Mouse (Mus musculus): ENCODE results near the gene Dnajb7. TPM values are rescaled to one million over a fixed set of nuclear protein-coding genes. Genes with fewer than 3 reads are reported as not detected.

Gene Dnajb7
- polyA plus RNA-seq, 2 experiments, result 1.4 TPM; not detected in 1

DNA sequence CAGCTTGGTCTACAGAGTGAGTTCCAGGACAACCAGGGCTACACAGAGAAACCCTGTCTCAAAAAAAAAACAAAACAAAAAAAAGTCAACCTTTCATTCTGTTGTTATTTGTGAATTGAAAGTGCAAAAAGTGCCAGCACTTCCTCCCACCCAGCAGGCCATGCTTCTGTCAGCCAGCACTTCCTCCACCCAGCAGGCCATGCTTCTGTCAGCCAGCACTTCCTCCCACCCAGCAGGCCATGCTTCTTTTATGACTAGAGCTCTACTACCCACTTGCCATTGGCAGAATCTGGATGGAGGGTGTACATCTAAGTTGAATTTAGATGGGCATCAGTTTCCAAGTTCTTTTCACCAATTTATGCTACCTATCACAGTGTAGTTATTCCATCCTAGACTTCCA is 15.1 kb downstream of the Dnajb7 start:
- peaks cover 40% of the 10 kb centered on the region for H3K36me3 ChIP-seq (ENCODE audit: control insufficient read depth, insufficient read depth, low read length)

DNA sequence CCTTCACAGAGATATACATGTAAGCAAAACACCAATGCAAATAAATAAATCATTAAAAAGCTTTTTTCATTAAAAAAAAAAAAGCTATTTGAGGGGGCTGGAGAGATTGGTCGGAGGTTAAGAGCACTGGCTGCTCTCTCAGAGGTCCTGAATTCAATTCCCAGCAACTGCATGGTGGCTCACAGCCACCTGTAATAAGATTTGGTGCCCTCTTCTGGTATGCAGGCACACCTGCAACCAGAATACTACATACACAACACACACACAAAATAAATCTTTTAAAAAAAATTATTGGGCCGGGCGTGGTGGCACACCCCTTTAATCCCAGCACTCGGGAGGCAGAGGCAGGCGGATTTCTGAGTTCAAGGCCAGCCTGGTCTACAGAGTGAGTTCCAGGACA is 21.8 kb downstream of the Dnajb7 start:
- H3K4me3 ChIP-seq (replicated peaks; ENCODE audit: low read length), result no peak overlapping the region
- H3K27me3 ChIP-seq (ENCODE audit: control insufficient read depth, insufficient read depth, low read length), result no peaks in the 10 kb centered on the region
- H3K36me3 ChIP-seq (ENCODE audit: control insufficient read depth, insufficient read depth, low read length), result peaks cover 91% of the 10 kb centered on the region
- H3K27ac ChIP-seq (replicated peaks; ENCODE audit: low read depth, low read length), result no peak overlapping the region
- no peak overlapping the region for H3K9ac ChIP-seq (ENCODE audit: low read depth, low read length, severe bottlenecking)
- H3K4me1 ChIP-seq (ENCODE audit: control insufficient read depth, insufficient read depth, low read length), result no peaks in the 10 kb centered on the region
- 95% methylated on average over 5 of the region's 5 CpGs for WGBS
- no peak overlapping the region for H3K4me2 ChIP-seq (replicated peaks; ENCODE audit: low read depth, low read length, severe bottlenecking)
- TF ChIP-seq POLR2A (IDR thresholded peaks at IDR 0.05; ENCODE audit: borderline replicate concordance, extremely low read depth, insufficient read depth, insufficient read length), result no peak
- no peak for ATAC-seq (ENCODE audit: low FRiP score, low read depth)
- H3K9me3 ChIP-seq (ENCODE audit: control insufficient read depth, low read length), result no peaks in the 10 kb centered on the region
- DNase-seq (ENCODE audit: low spot score), result no peak

More for the DNA sequence above, 15.1 kb downstream of the Dnajb7 start:
- TF ChIP-seq POLR2A (IDR thresholded peaks at IDR 0.05; ENCODE audit: borderline replicate concordance, extremely low read depth, insufficient read depth, insufficient read length), result no peak
- Histone ChIP-seq H3K4me3 (replicated peaks; ENCODE audit: low read length) (no peak overlapping the region), H3K9ac (ENCODE audit: low read depth, low read length, severe bottlenecking) (no peak overlapping the region), H3K4me1 (ENCODE audit: control insufficient read depth, insufficient read depth, low read length) (no peaks in the 10 kb centered on the region), H3K27me3 (ENCODE audit: control insufficient read depth, insufficient read depth, low read length) (no peaks in the 10 kb centered on the region), H3K4me2 (replicated peaks; ENCODE audit: low read depth, low read length, severe bottlenecking) (no peak overlapping the region), H3K9me3 (ENCODE audit: control insufficient read depth, low read length) (no peaks in the 10 kb centered on the region), H3K27ac (replicated peaks; ENCODE audit: low read depth, low read length) (no peak overlapping the region)
- ATAC-seq (ENCODE audit: low FRiP score, low read depth) (no peak), DNase-seq (ENCODE audit: low spot score) (no peak)

DNA sequence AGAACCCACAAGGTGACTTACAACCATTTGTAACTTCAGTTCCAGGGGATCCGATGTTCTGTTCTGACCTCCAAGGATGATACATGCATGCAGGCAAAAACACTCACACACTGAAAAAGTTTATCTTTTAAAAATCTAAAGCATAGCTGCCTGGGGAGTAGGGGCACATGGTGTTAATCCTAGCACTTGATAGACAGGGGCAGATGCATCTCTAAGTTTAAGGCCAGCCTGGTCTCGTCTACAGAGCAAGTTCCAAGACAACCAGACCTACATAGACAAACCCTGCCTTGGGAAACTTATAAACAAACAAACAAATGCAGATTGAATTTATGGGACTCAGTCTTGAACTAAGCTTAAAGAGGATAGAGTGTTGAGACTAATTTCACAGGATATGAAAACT is 29.3 kb downstream of the Dnajb7 start:
- Histone ChIP-seq H3K27me3 (ENCODE audit: control insufficient read depth, insufficient read depth, low read length) (no peaks in the 10 kb centered on the region), H3K4me2 (replicated peaks; ENCODE audit: low read depth, low read length, severe bottlenecking) (no peak overlapping the region), H3K9ac (ENCODE audit: low read depth, low read length, severe bottlenecking) (no peak overlapping the region), H3K9me3 (ENCODE audit: control insufficient read depth, low read length) (no peaks in the 10 kb centered on the region), H3K4me3 (replicated peaks; ENCODE audit: low read length) (no peak overlapping the region), H3K4me1 (ENCODE audit: control insufficient read depth, insufficient read depth, low read length) (no peaks in the 10 kb centered on the region), H3K36me3 (ENCODE audit: control insufficient read depth, insufficient read depth, low read length) (peaks cover 63% of the 10 kb centered on the region), H3K27ac (replicated peaks; ENCODE audit: low read depth, low read length) (no peak overlapping the region)
- 81% methylated on average over 2 of the region's 2 CpGs for WGBS
- no peak for ATAC-seq (ENCODE audit: low FRiP score, low read depth)
- DNase-seq (ENCODE audit: low spot score), result no peak
- TF ChIP-seq POLR2A (IDR thresholded peaks at IDR 0.05; ENCODE audit: borderline replicate concordance, extremely low read depth, insufficient read depth, insufficient read length), result no peak

GRCm38 (mm10) chr15:81374621-81375020 is 33.5 kb downstream of the Dnajb7 start:
- Histone ChIP-seq H3K4me3 (replicated peaks; ENCODE audit: low read length) (no peak overlapping the region), H3K9ac (ENCODE audit: low read depth, low read length, severe bottlenecking) (no peak overlapping the region), H3K27me3 (ENCODE audit: control insufficient read depth, insufficient read depth, low read length) (no peaks in the 10 kb centered on the region), H3K4me1 (ENCODE audit: control insufficient read depth, insufficient read depth, low read length) (no peaks in the 10 kb centered on the region), H3K36me3 (ENCODE audit: control insufficient read depth, insufficient read depth, low read length) (peaks cover 76% of the 10 kb centered on the region), H3K27ac (replicated peaks; ENCODE audit: low read depth, low read length) (no peak overlapping the region), H3K9me3 (ENCODE audit: control insufficient read depth, low read length) (no peaks in the 10 kb centered on the region), H3K4me2 (replicated peaks; ENCODE audit: low read depth, low read length, severe bottlenecking) (no peak overlapping the region)
- no peak for ATAC-seq (ENCODE audit: low FRiP score, low read depth)
- WGBS, result 85% methylated on average over 11 of the region's 11 CpGs
- no peak for DNase-seq (ENCODE audit: low spot score)
- TF ChIP-seq POLR2A (IDR thresholded peaks at IDR 0.05; ENCODE audit: borderline replicate concordance, extremely low read depth, insufficient read depth, insufficient read length), result no peak

- H3K4me2 ChIP-seq (replicated peaks; ENCODE audit: low read depth, low read length, severe bottlenecking), result no peak overlapping the region
- no peaks in the 10 kb centered on the region for H3K4me1 ChIP-seq (ENCODE audit: control insufficient read depth, insufficient read depth, low read length)
- H3K4me3 ChIP-seq (replicated peaks; ENCODE audit: low read length), result no peak overlapping the region
- DNase-seq (ENCODE audit: low spot score) (no peak), ATAC-seq (ENCODE audit: low FRiP score, low read depth) (no peak)
- no peak for TF ChIP-seq POLR2A (IDR thresholded peaks at IDR 0.05; ENCODE audit: borderline replicate concordance, extremely low read depth, insufficient read depth, insufficient read length)
- H3K9ac ChIP-seq (ENCODE audit: low read depth, low read length, severe bottlenecking), result no peak overlapping the region
- no peaks in the 10 kb centered on the region for H3K27me3 ChIP-seq (ENCODE audit: control insufficient read depth, insufficient read depth, low read length)
- H3K36me3 ChIP-seq (ENCODE audit: control insufficient read depth, insufficient read depth, low read length), result peaks cover 89% of the 10 kb centered on the region
- no peak overlapping the region for H3K27ac ChIP-seq (replicated peaks; ENCODE audit: low read depth, low read length)
- no peaks in the 10 kb centered on the region for H3K9me3 ChIP-seq (ENCODE audit: control insufficient read depth, low read length)
- 77% methylated on average over 1 of the region's 1 CpGs for WGBS
These were observed 37.7 kb downstream of the Dnajb7 start for GRCm38 (mm10) chr15:81370356-81370755.

DNA sequence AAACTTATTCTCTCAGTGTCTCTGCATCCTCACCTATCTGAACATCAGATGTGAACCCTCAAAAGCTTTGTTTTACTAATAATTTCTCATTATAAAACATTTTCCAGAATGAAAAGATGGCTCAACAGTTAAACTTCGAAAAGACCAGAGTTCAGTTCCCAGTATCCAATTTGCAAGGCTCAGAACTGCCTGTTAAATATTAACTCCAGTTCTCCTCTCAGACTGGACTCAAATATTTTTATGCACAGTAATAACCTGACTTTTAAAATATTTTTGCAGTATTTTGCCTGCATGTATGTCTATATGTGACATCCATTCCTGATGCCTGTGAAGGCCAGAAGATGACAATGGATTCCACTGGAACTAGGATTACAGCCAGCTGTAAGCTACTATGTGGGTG is 39.5 kb downstream of the Dnajb7 start:
- Histone ChIP-seq H3K4me3 (replicated peaks; ENCODE audit: low read length) (no peak overlapping the region), H3K9me3 (ENCODE audit: control insufficient read depth, low read length) (no peaks in the 10 kb centered on the region), H3K27ac (replicated peaks; ENCODE audit: low read depth, low read length) (no peak overlapping the region), H3K4me1 (ENCODE audit: control insufficient read depth, insufficient read depth, low read length) (no peaks in the 10 kb centered on the region), H3K36me3 (ENCODE audit: control insufficient read depth, insufficient read depth, low read length) (peaks cover 94% of the 10 kb centered on the region), H3K4me2 (replicated peaks; ENCODE audit: low read depth, low read length, severe bottlenecking) (no peak overlapping the region), H3K9ac (ENCODE audit: low read depth, low read length, severe bottlenecking) (no peak overlapping the region), H3K27me3 (ENCODE audit: control insufficient read depth, insufficient read depth, low read length) (no peaks in the 10 kb centered on the region)
- TF ChIP-seq POLR2A (IDR thresholded peaks at IDR 0.05; ENCODE audit: borderline replicate concordance, extremely low read depth, insufficient read depth, insufficient read length), result no peak
- ATAC-seq (ENCODE audit: low FRiP score, low read depth) (no peak), DNase-seq (ENCODE audit: low spot score) (no peak)
- 87% methylated on average over 1 of the region's 1 CpGs for WGBS
